Mouse (Mus musculus): ENCODE results near the gene Ifnb1. TPM values are rescaled to one million over a fixed set of nuclear protein-coding genes. Genes with fewer than 3 reads are reported as not detected.

Gene Ifnb1
- polyA plus RNA-seq, 1 experiment from 2014 or later = not detected

GRCm38 (mm10) chr4:88496321-88497018, 26.1 kb downstream of the Ifnb1 start:
- no peaks in the 10 kb centered on the region for H3K4me1 ChIP-seq
- 79% methylated on average over 6 of the region's 6 CpGs for WGBS
- H3K4me3 ChIP-seq = no peak overlapping the region
- H3K9ac ChIP-seq (replicated peaks) = no peak overlapping the region
- H3K36me3 ChIP-seq = no peaks in the 10 kb centered on the region
- no peak overlapping the region for H3K27ac ChIP-seq (replicated peaks)
- H3K27me3 ChIP-seq = no peaks in the 10 kb centered on the region
- no peaks in the 10 kb centered on the region for H3K9me3 ChIP-seq
- no peak overlapping the region for H3K4me2 ChIP-seq (replicated peaks)
- no peak for ATAC-seq (replicated peaks)

DNA sequence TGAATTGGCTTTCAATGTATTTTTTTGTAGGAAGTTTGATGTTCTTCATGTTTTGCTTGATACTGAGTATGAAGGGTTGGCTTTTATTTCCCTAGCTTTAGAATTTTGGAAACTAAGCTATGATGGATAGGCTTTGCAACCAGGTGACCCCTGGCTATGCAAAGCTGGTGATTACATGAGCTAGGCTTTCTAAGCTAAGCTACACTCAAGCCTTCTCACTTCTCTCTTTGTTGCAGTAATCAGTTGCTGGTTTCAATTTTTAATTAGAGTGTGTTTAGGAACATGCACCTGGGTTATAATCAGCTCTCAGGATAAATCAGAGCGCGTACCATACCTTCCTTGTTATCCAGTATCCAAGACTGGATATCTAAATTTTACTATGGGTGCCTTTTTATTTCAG, 33.0 kb downstream of the Ifnb1 start:
- Histone ChIP-seq H3K27me3 (no peaks in the 10 kb centered on the region), H3K4me3 (no peak overlapping the region), H3K27ac (replicated peaks) (no peak overlapping the region), H3K36me3 (no peaks in the 10 kb centered on the region), H3K4me2 (replicated peaks) (no peak overlapping the region), H3K9me3 (no peaks in the 10 kb centered on the region), H3K4me1 (no peaks in the 10 kb centered on the region), H3K9ac (replicated peaks) (no peak overlapping the region)
- ATAC-seq (replicated peaks) = no peak
- 92% methylated on average over 2 of the region's 2 CpGs for WGBS

DNA sequence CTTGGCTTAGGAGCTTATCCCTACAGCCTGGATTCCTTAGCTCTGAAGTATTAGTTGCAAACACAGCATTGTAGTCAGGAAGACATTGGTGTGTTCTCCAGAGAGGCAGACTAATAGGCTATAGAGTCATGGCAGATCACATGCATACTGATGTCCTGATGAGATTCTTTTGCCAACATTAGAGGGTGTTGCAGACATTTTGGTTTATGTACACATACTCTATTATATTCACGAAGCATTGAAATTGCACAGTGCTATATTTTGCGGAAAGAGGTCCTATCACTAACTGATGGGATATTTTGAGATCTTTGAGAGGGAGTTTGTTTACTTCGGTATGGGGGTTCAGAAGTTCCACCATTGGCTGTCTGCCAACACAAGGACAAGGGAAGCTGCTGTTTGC, 34.5 kb downstream of the Ifnb1 start:
- WGBS = 87% methylated on average over 3 of the region's 3 CpGs
- Histone ChIP-seq H3K27ac (replicated peaks) (no peak overlapping the region), H3K27me3 (no peaks in the 10 kb centered on the region), H3K36me3 (no peaks in the 10 kb centered on the region), H3K4me3 (no peak overlapping the region), H3K9ac (replicated peaks) (no peak overlapping the region), H3K4me1 (no peaks in the 10 kb centered on the region), H3K4me2 (replicated peaks) (no peak overlapping the region), H3K9me3 (no peaks in the 10 kb centered on the region)
- no peak for ATAC-seq (replicated peaks)

DNA sequence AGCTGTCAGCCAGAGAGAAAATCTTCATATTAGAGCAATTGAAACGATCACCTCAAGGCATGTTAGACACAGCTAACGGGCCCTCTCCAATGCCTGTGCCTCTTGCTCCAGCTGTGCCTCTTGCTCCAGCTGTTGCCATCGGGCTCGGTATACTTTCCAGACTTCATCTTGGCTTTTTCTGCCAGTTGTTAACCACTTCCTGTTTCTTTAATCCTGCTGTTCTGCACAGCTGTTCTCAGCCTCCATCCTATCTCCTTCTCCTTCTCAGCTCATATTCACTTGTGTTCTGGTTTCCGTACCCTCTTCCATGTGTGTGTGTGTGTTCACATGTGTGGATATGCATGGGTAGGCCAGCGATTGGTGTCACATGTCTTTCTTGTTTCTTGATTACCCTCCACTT, 42.4 kb downstream of the Ifnb1 start:
- no peaks in the 10 kb centered on the region for H3K27me3 ChIP-seq
- 85% methylated on average over 6 of the region's 6 CpGs for WGBS
- H3K4me2 ChIP-seq (replicated peaks) = no peak overlapping the region
- no peak overlapping the region for H3K9ac ChIP-seq (replicated peaks)
- no peaks in the 10 kb centered on the region for H3K9me3 ChIP-seq
- no peak overlapping the region for H3K27ac ChIP-seq (replicated peaks)
- H3K36me3 ChIP-seq = no peaks in the 10 kb centered on the region
- H3K4me1 ChIP-seq = no peaks in the 10 kb centered on the region
- H3K4me3 ChIP-seq = no peak overlapping the region
- ATAC-seq (replicated peaks) = no peak

- ATAC-seq (replicated peaks) = no peak
- no peaks in the 10 kb centered on the region for H3K27me3 ChIP-seq
- WGBS = 77% methylated on average over 9 of the region's 9 CpGs
- no peak overlapping the region for H3K27ac ChIP-seq (replicated peaks)
- H3K4me1 ChIP-seq = no peaks in the 10 kb centered on the region
- H3K4me3 ChIP-seq = no peak overlapping the region
- no peaks in the 10 kb centered on the region for H3K9me3 ChIP-seq
- no peak overlapping the region for H3K9ac ChIP-seq (replicated peaks)
- H3K36me3 ChIP-seq = no peaks in the 10 kb centered on the region
- H3K4me2 ChIP-seq (replicated peaks) = no peak overlapping the region
Observed at GRCm38 (mm10) chr4:88478809-88479186, 43.8 kb downstream of the Ifnb1 start.

DNA sequence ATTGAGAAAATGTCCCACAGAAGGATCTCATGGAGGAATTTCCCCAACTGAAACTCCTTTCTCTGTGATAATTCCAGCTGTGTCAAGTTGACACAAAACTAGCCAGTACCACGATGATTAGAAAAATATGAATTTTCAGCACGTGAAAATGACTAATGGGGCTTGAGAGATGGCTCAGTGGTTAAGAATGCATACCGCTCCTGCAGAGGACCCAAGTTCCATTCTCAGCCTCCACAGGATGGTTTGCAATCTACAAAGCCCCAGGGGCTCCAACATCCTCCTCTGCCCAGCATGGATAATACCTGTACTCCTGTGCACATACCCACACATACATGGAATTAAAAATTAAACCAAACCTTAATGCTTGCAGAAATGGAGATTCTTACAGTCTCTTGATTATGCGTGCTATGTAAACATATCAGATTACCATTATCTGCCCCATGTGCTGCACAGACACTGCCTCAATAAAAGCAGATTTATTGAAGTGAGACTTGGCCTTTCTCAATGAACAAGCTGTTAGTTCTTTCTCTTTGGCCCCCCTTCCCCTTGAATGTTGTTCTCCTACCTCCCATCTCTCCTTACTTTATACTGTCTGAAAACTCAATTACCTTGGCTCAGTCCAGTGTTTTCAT, 44.3 kb downstream of the Ifnb1 start:
- Histone ChIP-seq H3K27ac (replicated peaks) (no peak overlapping the region), H3K36me3 (no peaks in the 10 kb centered on the region), H3K4me2 (replicated peaks) (no peak overlapping the region), H3K27me3 (no peaks in the 10 kb centered on the region), H3K9ac (replicated peaks) (no peak overlapping the region), H3K9me3 (no peaks in the 10 kb centered on the region), H3K4me1 (no peaks in the 10 kb centered on the region), H3K4me3 (no peak overlapping the region)
- WGBS = 93% methylated on average over 4 of the region's 4 CpGs
- no peak for ATAC-seq (replicated peaks)

DNA sequence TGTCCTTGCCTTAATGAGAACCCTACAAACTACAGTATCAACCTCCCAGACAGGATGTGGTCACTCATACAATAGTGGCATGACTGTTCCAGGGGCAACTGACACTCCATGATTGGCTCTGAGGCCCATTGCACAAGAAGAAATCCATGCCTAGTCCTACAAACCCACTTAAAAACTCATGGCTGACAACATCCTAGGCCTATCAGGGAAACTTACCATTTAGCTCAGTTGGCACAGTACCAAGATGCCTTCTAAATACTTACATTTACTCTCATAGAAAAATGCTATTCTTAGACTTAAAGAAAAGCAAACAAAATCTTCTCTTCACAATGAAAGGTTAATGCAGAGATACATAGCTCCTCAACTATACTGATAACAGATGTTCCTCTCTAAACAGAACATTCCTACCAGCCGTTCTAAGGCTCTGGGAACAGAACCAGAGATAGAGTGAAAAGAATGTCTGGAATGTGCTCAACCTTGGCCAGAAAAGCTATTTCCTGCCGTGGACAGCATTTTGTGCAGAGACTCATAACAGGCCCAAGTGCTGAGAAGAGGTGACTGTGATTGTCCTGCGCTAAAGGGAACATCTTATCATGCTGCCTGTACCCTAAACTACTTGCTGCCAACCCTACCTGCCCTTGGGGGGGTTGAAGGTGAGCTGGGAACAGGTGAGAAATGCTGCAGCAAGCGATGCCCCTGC, 45.9 kb downstream of the Ifnb1 start:
- 67% methylated on average over 4 of the region's 4 CpGs for WGBS
- Histone ChIP-seq H3K4me1 (no peaks in the 10 kb centered on the region), H3K4me2 (replicated peaks) (no peak overlapping the region), H3K36me3 (no peaks in the 10 kb centered on the region), H3K27ac (replicated peaks) (no peak overlapping the region), H3K9ac (replicated peaks) (no peak overlapping the region), H3K9me3 (no peaks in the 10 kb centered on the region), H3K27me3 (no peaks in the 10 kb centered on the region), H3K4me3 (no peak overlapping the region)
- no peak for ATAC-seq (replicated peaks)

DNA sequence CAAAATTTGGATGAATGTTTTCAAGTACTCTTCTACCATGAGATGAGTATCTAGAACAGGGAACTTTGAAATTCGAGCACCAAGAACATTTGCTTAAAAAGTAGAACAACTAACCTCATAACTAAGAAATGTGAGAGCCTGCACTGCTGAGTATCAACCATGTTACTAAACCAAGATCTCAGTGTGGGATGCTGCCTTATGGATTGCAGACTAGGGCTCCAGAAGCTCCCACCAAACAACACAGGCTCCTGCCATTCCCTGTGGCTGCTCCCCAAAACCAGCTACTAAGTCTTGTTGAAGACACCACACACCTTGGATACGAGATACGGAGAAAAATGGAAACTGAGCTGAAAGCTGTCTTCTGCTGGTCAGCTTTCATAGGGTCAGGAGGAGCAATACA, 46.5 kb downstream of the Ifnb1 start:
- no peaks in the 10 kb centered on the region for H3K36me3 ChIP-seq
- no peaks in the 10 kb centered on the region for H3K9me3 ChIP-seq
- H3K9ac ChIP-seq (replicated peaks) = no peak overlapping the region
- no peak overlapping the region for H3K4me3 ChIP-seq
- ATAC-seq (replicated peaks) = no peak
- H3K27ac ChIP-seq (replicated peaks) = no peak overlapping the region
- no peaks in the 10 kb centered on the region for H3K4me1 ChIP-seq
- no peak overlapping the region for H3K4me2 ChIP-seq (replicated peaks)
- H3K27me3 ChIP-seq = no peaks in the 10 kb centered on the region
- WGBS = 84% methylated on average over 3 of the region's 3 CpGs

Other genes starting within 250 kb of the Ifnb1 start
- gene Hacd4, start 83.8 kb downstream of the Ifnb1 start, polyA plus RNA-seq (2015; fragmentation: Nextera tagmentation; extraction: Ambion mirVana) = 2.6 and 3.5 TPM in 2 replicates
- not detected in 2 replicates for gene Ifna15, start 35.5 kb upstream of the Ifnb1 start, polyA plus RNA-seq (2015; fragmentation: Nextera tagmentation; extraction: Ambion mirVana)
- gene Ifna14, start 49.0 kb upstream of the Ifnb1 start, polyA plus RNA-seq (2015; fragmentation: Nextera tagmentation; extraction: Ambion mirVana) = not detected in 2 replicates
- not detected in 2 replicates for gene Ifna9, start 69.6 kb upstream of the Ifnb1 start, polyA plus RNA-seq (2015; fragmentation: Nextera tagmentation; extraction: Ambion mirVana)
- gene Ifna12, start 80.6 kb upstream of the Ifnb1 start, polyA plus RNA-seq (2015; fragmentation: Nextera tagmentation; extraction: Ambion mirVana) = not detected in 2 replicates
- gene C87499, start 111.6 kb upstream of the Ifnb1 start, polyA plus RNA-seq (2015; fragmentation: Nextera tagmentation; extraction: Ambion mirVana) = not detected in 2 replicates
- not detected in 2 replicates for gene Ifna13, start 121.7 kb upstream of the Ifnb1 start, polyA plus RNA-seq (2015; fragmentation: Nextera tagmentation; extraction: Ambion mirVana)
- gene Ifna16, start 154.2 kb upstream of the Ifnb1 start, polyA plus RNA-seq (2015; fragmentation: Nextera tagmentation; extraction: Ambion mirVana) = not detected in 2 replicates
- gene Ifna2, start 161.1 kb upstream of the Ifnb1 start, polyA plus RNA-seq (2015; fragmentation: Nextera tagmentation; extraction: Ambion mirVana) = not detected in 2 replicates
- not detected in 2 replicates for gene Ifnab, start 168.6 kb upstream of the Ifnb1 start, polyA plus RNA-seq (2015; fragmentation: Nextera tagmentation; extraction: Ambion mirVana)
- gene Gm26566, start 199.0 kb upstream of the Ifnb1 start, polyA plus RNA-seq (2015; fragmentation: Nextera tagmentation; extraction: Ambion mirVana) = 1.6 and 2.3 TPM in 2 replicates
- gene Klhl9, start 199.7 kb upstream of the Ifnb1 start, polyA plus RNA-seq (2015; fragmentation: Nextera tagmentation; extraction: Ambion mirVana) = 117 and 128 TPM in 2 replicates
- gene Gm13271, start 232.1 kb upstream of the Ifnb1 start, polyA plus RNA-seq (2015; fragmentation: Nextera tagmentation; extraction: Ambion mirVana) = not detected in 2 replicates
- gene Gm13283, start 237.3 kb upstream of the Ifnb1 start, polyA plus RNA-seq (2015; fragmentation: Nextera tagmentation; extraction: Ambion mirVana) = 0.14 TPM in 1 of 2 replicates, not detected in the other